ENCODE assay signal across 22 mouse cellular contexts in genomic region chr17:63758817-63759404, GRCm38 (mm10).
A peak's percentile ranks its signal among the peaks of the same experiment; 100 is the strongest.
DNase-seq lines count a peak whose midpoint lies in the region; ATAC-seq lines count a peak whose summit lies in the region.
"Had no signal": no experiment of that assay in that cellular context is flagged by ENCODE, and none has a peak within 500 bp of the region (broad histone marks: within the 10 kb centered on the region; RNA-seq: fewer than 3 reads in every experiment).

No protein-coding gene starts in this region.

- H3K4me3 ChIP-seq in hindbrain, embryonic 13.5 days = no peak overlapping the region
- no peak overlapping the region for H3K4me3 ChIP-seq in hindbrain, embryonic 10.5 days
- no peak overlapping the region for H3K4me3 ChIP-seq in midbrain, embryonic 14.5 days (replicated peaks; ENCODE audit: low read depth, low read length)
- H3K4me3 ChIP-seq in midbrain, embryonic 10.5 days = no peak overlapping the region
- H3K4me3 ChIP-seq in neural tube, embryonic 15.5 days (replicated peaks) = no peak overlapping the region
- H3K4me3 ChIP-seq: embryonic facial prominence, embryonic 13.5 days; heart, embryonic 12.5 days; intestine, embryonic 15.5 days; limb, embryonic 13.5 days; liver, embryonic 13.5 days; lung, embryonic 15.5 days had no signal

- peaks cover 10% of the 10 kb centered on the region for H3K4me1 ChIP-seq in hindbrain, embryonic 13.5 days (replicated peaks)
- no peaks in the 10 kb centered on the region for H3K4me1 ChIP-seq in hindbrain, embryonic 10.5 days (replicated peaks)
- 0 out of 2 replicates have a peak, but pooled peaks cover 3% of the 10 kb centered on the region for H3K4me1 ChIP-seq in midbrain, embryonic 14.5 days (ENCODE audit: control insufficient read depth, insufficient read depth, low read length)
- H3K4me1 ChIP-seq in midbrain, embryonic 10.5 days = no peaks in the 10 kb centered on the region
- H3K4me1 ChIP-seq in neural tube, embryonic 15.5 days = peaks cover 3% of the 10 kb centered on the region; the same call in 1 of the 2 replicates
- H3K4me1 ChIP-seq: embryonic facial prominence, embryonic 13.5 days; intestine, embryonic 15.5 days; limb, embryonic 13.5 days; liver, embryonic 13.5 days; lung, embryonic 15.5 days had no signal

- H3K4me2 ChIP-seq in hindbrain, embryonic 13.5 days = no peak overlapping the region
- no peak overlapping the region for H3K4me2 ChIP-seq in midbrain, embryonic 14.5 days (ENCODE audit: low read length)
- no peak overlapping the region for H3K4me2 ChIP-seq in neural tube, embryonic 15.5 days
- H3K4me2 ChIP-seq: embryonic facial prominence, embryonic 13.5 days; heart, embryonic 12.5 days; intestine, embryonic 15.5 days; limb, embryonic 13.5 days; liver, embryonic 13.5 days; lung, embryonic 15.5 days had no signal

- H3K36me3 ChIP-seq in hindbrain, embryonic 13.5 days = no peaks in the 10 kb centered on the region
- no peaks in the 10 kb centered on the region for H3K36me3 ChIP-seq in hindbrain, embryonic 10.5 days
- no peaks in the 10 kb centered on the region for H3K36me3 ChIP-seq in midbrain, embryonic 14.5 days (ENCODE audit: control insufficient read depth, insufficient read depth, low read length)
- no peaks in the 10 kb centered on the region for H3K36me3 ChIP-seq in midbrain, embryonic 10.5 days
- no peaks in the 10 kb centered on the region for H3K36me3 ChIP-seq in neural tube, embryonic 15.5 days
- H3K36me3 ChIP-seq: embryonic facial prominence, embryonic 13.5 days; heart, embryonic 12.5 days; intestine, embryonic 15.5 days; limb, embryonic 13.5 days; liver, embryonic 13.5 days; lung, embryonic 15.5 days had no signal

- H3K27me3 ChIP-seq in hindbrain, embryonic 13.5 days = no peaks in the 10 kb centered on the region
- no peaks in the 10 kb centered on the region for H3K27me3 ChIP-seq in hindbrain, embryonic 10.5 days (ENCODE audit: insufficient read depth, poor library complexity, severe bottlenecking)
- H3K27me3 ChIP-seq in midbrain, embryonic 14.5 days (ENCODE audit: control insufficient read depth, insufficient read depth, low read length) = no peaks in the 10 kb centered on the region
- no peaks in the 10 kb centered on the region for H3K27me3 ChIP-seq in midbrain, embryonic 10.5 days (ENCODE audit: low read depth, poor library complexity, severe bottlenecking)
- H3K27me3 ChIP-seq in neural tube, embryonic 15.5 days (replicated peaks) = no peaks in the 10 kb centered on the region
- H3K27me3 ChIP-seq: embryonic facial prominence, embryonic 13.5 days; heart, embryonic 12.5 days; intestine, embryonic 15.5 days; limb, embryonic 13.5 days; liver, embryonic 13.5 days; lung, embryonic 15.5 days had no signal

- no peaks in the 10 kb centered on the region for H3K9me3 ChIP-seq in hindbrain, embryonic 13.5 days
- 0 out of 2 replicates have a peak, but pooled peaks cover 4% of the 10 kb centered on the region for H3K9me3 ChIP-seq in hindbrain, embryonic 10.5 days
- no peaks in the 10 kb centered on the region for H3K9me3 ChIP-seq in midbrain, embryonic 14.5 days (ENCODE audit: control insufficient read depth, low read length)
- H3K9me3 ChIP-seq in midbrain, embryonic 10.5 days (replicated peaks) = 0 out of 2 replicates have a peak, but pooled peaks cover 5% of the 10 kb centered on the region
- H3K9me3 ChIP-seq in neural tube, embryonic 15.5 days (replicated peaks) = no peaks in the 10 kb centered on the region
- H3K9me3 ChIP-seq: embryonic facial prominence, embryonic 13.5 days; intestine, embryonic 15.5 days; limb, embryonic 13.5 days; lung, embryonic 15.5 days had no signal

- no peak overlapping the region for H3K9ac ChIP-seq in hindbrain, embryonic 13.5 days
- H3K9ac ChIP-seq in midbrain, embryonic 14.5 days (replicated peaks; ENCODE audit: low read length) = no peak overlapping the region
- H3K9ac ChIP-seq in neural tube, embryonic 15.5 days (replicated peaks) = no peak overlapping the region
- H3K9ac ChIP-seq: embryonic facial prominence, embryonic 13.5 days; heart, embryonic 12.5 days; intestine, embryonic 15.5 days; limb, embryonic 13.5 days; liver, embryonic 13.5 days; lung, embryonic 15.5 days had no signal

- 66% methylated on average over 7 of the region's 7 CpGs for whole genome bisulfite sequencing in hindbrain, embryonic 13.5 days
- 92% methylated on average over 7 of the region's 7 CpGs for WGBS in hindbrain, embryonic 10.5 days
- 63% methylated on average over 7 of the region's 7 CpGs for WGBS in midbrain, embryonic 14.5 days
- WGBS in midbrain, embryonic 10.5 days = 91% methylated on average over 7 of the region's 7 CpGs
- WGBS in neural tube, embryonic 15.5 days = 56% methylated on average over 7 of the region's 7 CpGs

- peak overlapping the region; percentile 69 for H3K27ac ChIP-seq in hindbrain, embryonic 13.5 days
- H3K27ac ChIP-seq in hindbrain, embryonic 10.5 days = no peak overlapping the region
- peak overlapping the region; percentile 46 for H3K27ac ChIP-seq in midbrain, embryonic 14.5 days (replicated peaks; ENCODE audit: low read depth, low read length)
- H3K27ac ChIP-seq in midbrain, embryonic 10.5 days (replicated peaks) = no peak overlapping the region
- 0 out of 2 replicates have a peak overlapping the region, but pooled peaks have one; percentile 42 for H3K27ac ChIP-seq in neural tube, embryonic 15.5 days (replicated peaks)
- H3K27ac ChIP-seq: embryonic facial prominence, embryonic 13.5 days; intestine, embryonic 15.5 days; limb, embryonic 13.5 days; liver, embryonic 13.5 days; lung, embryonic 15.5 days had no signal

- DNase-seq in adrenal gland, adult 2 months = peak; percentile 18
- no peak for DNase-seq in adrenal gland, postnatal 4 days (ENCODE audit: low spot score in 2 of 2)
- no peak for DNase-seq in hindbrain, embryonic 10.5 days (ENCODE audit: low spot score)
- peak; percentile 36 for DNase-seq in midbrain, embryonic 14.5 days
- no peak for DNase-seq in midbrain, embryonic 10.5 days (ENCODE audit: low spot score)
- DNase-seq in T-cell, adult 2 months (ENCODE audit: low spot score) = no peak
- DNase-seq: adrenal gland, postnatal 10 days; cerebellum, adult 11-12 months; heart, postnatal 14 days; kidney, adult 9 months; kidney, postnatal 4 days; liver, embryonic 13.5 days; lung, postnatal 4 days; spleen, adult 18-20 months; thymus, postnatal 25 days had no signal

- ATAC-seq in hindbrain, embryonic 13.5 days (ENCODE audit: low FRiP score) = no peak
- ATAC-seq in midbrain, embryonic 14.5 days (ENCODE audit: low FRiP score, low TSS enrichment) = no peak
- ATAC-seq in neural tube, embryonic 15.5 days (ENCODE audit: low FRiP score) = peak; percentile 28; the same call in 1 of the 2 replicates
- ATAC-seq: intestine, embryonic 15.5 days had no signal

Comparison
In these comparisons a context has a peak if more than half of its experiments do, and no peak if none do; other contexts are left out.
1. DNase-seq: peak in adrenal gland, adult 2 months (single experiment) and midbrain, embryonic 14.5 days (single experiment); none in adrenal gland, postnatal 4 days (0 of 2), hindbrain, embryonic 10.5 days (single experiment), midbrain, embryonic 10.5 days (single experiment) and T-cell, adult 2 months (single experiment).
2. H3K27ac ChIP-seq: peak in hindbrain, embryonic 13.5 days (single experiment), midbrain, embryonic 14.5 days (single experiment) and neural tube, embryonic 15.5 days (single experiment); none in hindbrain, embryonic 10.5 days (single experiment) and midbrain, embryonic 10.5 days (single experiment).